Mouse (Mus musculus): ENCODE measurements around the gene Cnfn. TPM values are rescaled to one million over a fixed set of nuclear protein-coding genes. Genes with fewer than 3 reads are reported as not detected.

Gene Cnfn
- total RNA-seq, 2 experiments from 2014 or later, result not detected

DNA sequence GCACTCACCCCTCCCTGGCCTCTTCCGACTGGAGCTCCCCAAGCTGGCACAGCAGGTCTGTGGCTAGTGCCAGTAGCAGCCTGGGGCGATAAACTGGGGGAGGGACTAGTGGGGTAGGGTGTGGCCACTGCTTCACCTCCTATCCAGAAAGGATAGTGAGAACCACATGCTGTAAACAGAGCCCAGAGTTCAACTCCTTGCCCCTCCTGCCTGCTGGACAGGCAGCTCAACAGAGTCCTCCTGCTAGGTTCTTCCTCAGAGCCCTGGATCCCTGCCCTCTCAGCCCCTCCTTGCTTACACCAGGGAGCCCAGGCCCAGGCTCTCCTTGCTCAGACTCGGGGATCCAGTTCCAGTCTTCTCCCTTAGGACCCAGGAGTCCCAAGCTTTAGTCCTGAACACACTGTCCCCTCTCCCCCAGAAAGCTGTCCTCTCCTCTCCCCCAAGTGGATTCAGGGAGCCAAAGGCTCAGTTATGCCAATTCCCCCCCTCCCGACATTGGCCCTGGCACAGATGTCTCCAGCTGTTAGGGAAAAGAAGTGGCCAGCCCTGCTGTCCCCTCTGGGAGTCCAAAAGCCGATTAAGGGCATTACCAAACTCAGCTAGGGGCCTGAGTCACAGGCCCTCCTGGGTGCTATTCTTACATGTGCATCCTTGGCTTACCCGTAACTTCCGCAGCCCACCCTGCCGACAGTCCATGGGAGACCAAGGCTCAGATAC is 20.7 kb upstream of the Cnfn start:
- DNase-seq (ENCODE audit: low spot score), result peak; percentile 83

- no peak for DNase-seq (ENCODE audit: low spot score)
Observed at GRCm38 (mm10) chr7:25388916-25389315, 19.4 kb upstream of the Cnfn start.

GRCm38 (mm10) chr7:25387811-25388440 is 18.4 kb upstream of the Cnfn start:
- DNase-seq (ENCODE audit: low spot score), result peak; percentile 53

- DNase-seq (ENCODE audit: low spot score), result peak; percentile 83
Observed at GRCm38 (mm10) chr7:25385850-25386555, 16.5 kb upstream of the Cnfn start.

DNA sequence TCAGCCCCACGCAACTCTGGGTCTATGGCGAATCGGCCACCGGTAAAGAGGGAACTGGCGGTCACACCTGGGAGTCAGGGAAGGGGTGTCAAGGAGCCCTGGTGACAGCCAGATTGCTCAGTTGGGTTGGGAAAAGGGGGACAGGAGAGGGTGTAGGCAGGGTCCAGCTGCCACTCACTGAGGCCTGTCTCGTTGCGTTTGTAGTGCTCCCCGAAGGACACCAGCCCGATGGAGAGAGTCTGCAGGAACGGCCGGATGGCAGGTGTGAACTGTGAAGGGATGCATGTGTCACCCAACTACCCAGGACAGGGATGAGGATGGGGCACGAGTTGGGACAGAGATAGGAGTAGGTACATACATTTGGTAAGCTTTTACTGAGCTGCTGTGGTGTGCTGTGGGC is 15.7 kb upstream of the Cnfn start:
- DNase-seq (ENCODE audit: low spot score), result no peak

DNA sequence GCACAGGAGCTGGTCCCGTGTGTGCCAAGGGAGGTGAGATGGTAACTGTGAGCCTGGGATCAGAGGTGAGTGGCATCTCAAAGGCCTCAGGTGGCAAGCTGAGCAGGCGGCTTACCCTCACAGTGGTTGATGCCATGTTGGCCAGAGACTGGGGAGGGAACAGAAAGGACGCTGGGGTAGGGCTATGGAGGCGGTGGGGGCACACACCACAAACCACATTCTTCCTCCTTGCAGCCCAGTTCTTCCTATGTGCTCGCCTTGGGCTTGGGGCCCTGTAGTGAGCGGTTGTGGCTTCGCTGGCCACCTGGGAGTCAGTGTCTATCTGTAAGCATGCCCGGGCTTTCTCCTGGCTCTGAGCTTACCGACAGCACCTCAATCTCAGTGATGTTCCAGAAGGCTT is 15.3 kb upstream of the Cnfn start:
- no peak for DNase-seq (ENCODE audit: low spot score)

DNA sequence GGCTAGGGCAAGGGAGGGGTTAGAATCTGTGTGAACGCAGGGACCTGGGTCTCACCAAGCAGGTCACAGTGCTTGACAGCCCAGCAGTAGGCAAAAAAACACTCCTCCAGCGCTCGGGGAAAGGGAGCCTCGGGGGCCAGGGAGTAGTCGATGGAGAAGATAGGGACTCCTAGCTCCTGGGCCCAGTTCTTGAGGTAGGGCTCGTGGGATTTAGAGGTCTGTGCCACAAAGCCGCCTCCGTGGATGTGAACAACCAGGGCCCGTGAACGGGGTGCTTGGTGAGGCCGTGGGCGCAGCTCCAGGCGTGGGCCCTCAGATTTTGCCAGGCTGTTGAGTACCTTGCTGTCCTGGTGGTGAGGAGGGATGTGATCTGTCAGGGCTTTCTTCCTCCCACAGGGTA is 14.8 kb upstream of the Cnfn start:
- no peak for DNase-seq (ENCODE audit: low spot score)

GRCm38 (mm10) chr7:25383891-25384290 is 14.4 kb upstream of the Cnfn start:
- DNase-seq (ENCODE audit: low spot score), result no peak

DNA sequence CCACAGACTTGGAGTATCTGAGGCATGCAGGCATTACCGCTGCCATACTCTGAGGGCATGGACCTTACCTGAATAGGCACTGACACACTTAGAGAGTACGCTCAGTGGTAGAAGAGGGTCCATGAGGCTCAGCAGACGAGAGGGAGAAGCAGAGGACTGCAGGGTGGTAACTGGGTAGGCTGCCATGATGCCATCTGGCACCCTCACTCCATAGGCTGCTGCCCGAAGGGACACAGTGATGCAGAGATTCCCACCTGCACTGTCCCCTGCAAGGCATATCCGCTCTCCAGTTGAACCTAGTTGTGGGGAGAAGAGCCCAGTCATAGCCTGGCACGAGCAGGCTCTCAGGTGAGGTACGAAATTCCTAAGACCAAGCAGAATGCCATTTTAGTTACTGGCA is 13.9 kb upstream of the Cnfn start:
- no peak for DNase-seq (ENCODE audit: low spot score)

GRCm38 (mm10) chr7:25382541-25382940 is 13.0 kb upstream of the Cnfn start:
- no peak for DNase-seq (ENCODE audit: low spot score)

- no peak for DNase-seq (ENCODE audit: low spot score)
Observed at GRCm38 (mm10) chr7:25381284-25381680, 11.8 kb upstream of the Cnfn start.

- DNase-seq (ENCODE audit: low spot score), result no peak
Observed at GRCm38 (mm10) chr7:25380392-25381283, 11.1 kb upstream of the Cnfn start.

GRCm38 (mm10) chr7:25379551-25380351 is 10.2 kb upstream of the Cnfn start:
- DNase-seq (ENCODE audit: low spot score), result peak; percentile 40

- DNase-seq (ENCODE audit: low spot score), result no peak
Observed at GRCm38 (mm10) chr7:25378181-25379100, 8.9 kb upstream of the Cnfn start.

- DNase-seq (ENCODE audit: low spot score), result no peak
Observed at GRCm38 (mm10) chr7:25377100-25377700, 7.7 kb upstream of the Cnfn start.

GRCm38 (mm10) chr7:25376556-25376955 is 7.0 kb upstream of the Cnfn start:
- peak; percentile 88 for DNase-seq (ENCODE audit: low spot score)

GRCm38 (mm10) chr7:25372441-25372840 is 2.9 kb upstream of the Cnfn start:
- no peak for DNase-seq (ENCODE audit: low spot score)

- no peak for DNase-seq (ENCODE audit: low spot score)
Observed at GRCm38 (mm10) chr7:25368333-25368732, 1.2 kb downstream of the Cnfn start.

- DNase-seq (ENCODE audit: low spot score), result no peak
Observed at GRCm38 (mm10) chr7:25367632-25368293, 1.8 kb downstream of the Cnfn start.

Data from gastrocnemius, adult 18-20 months (tissue).